Comparison of ENCODE assay signal across 8 mouse cellular contexts in genomic region chr3:123322147-123322546, GRCm38 (mm10). TPM values are rescaled to one million over a fixed set of nuclear protein-coding genes. Genes with fewer than 3 reads are reported as not detected.
DNase-seq lines count a peak whose midpoint lies in the region; ATAC-seq and TF ChIP-seq lines count a peak whose summit lies in the region.

No protein-coding gene starts in this region.

- H3K27ac ChIP-seq in limb, embryonic 14.5 days (replicated peaks; ENCODE audit: low read depth, low read length) = no peak overlapping the region

- peak; percentile 84 for DNase-seq in heart, adult 8-10 months (ENCODE audit: low spot score)
- no peak for DNase-seq in heart, postnatal 36 days
- DNase-seq in thymus, postnatal 0 days (ENCODE audit: low spot score) = peak; percentile 54
- DNase-seq in thymus, postnatal 25 days = no peak
- DNase-seq in limb, embryonic 14.5 days (ENCODE audit: low spot score) = peak; percentile 80
- DNase-seq in telencephalon, adult 2 months (ENCODE audit: low read depth, low spot score) = peak; percentile 26
- no peak for DNase-seq in layer of hippocampus, postnatal 36 days

- intact Hi-C loops in heart, postnatal 36 days (cut with DNase I) = loop anchor here (1.0 to 5.0 kb wide), 4 partner anchors 55 to 215 kb away; partner anchors contain the start of gene Sec24d

- ATAC-seq in erythroblast, adult 5-6 weeks (replicated peaks; ENCODE audit: low FRiP score, poor library complexity, severe bottlenecking) = peak; percentile 53; the same call in 1 of the 2 replicates
- ATAC-seq in limb, embryonic 14.5 days (ENCODE audit: low FRiP score, low read depth) = no peak

- H3K9me3 ChIP-seq in limb, embryonic 14.5 days (ENCODE audit: control insufficient read depth, low read length) = no peaks in the 10 kb centered on the region

- peaks cover 18% of the 10 kb centered on the region for H3K36me3 ChIP-seq in limb, embryonic 14.5 days (ENCODE audit: control insufficient read depth, insufficient read depth, low read length)

- no peak overlapping the region for H3K9ac ChIP-seq in limb, embryonic 14.5 days (ENCODE audit: low read depth, low read length, severe bottlenecking)

- H3K4me3 ChIP-seq in limb, embryonic 14.5 days (replicated peaks; ENCODE audit: low read length) = no peak overlapping the region

- no peak for TF ChIP-seq POLR2A in limb, embryonic 14.5 days (IDR thresholded peaks at IDR 0.05; ENCODE audit: borderline replicate concordance, extremely low read depth, insufficient read depth, insufficient read length)

- H3K4me2 ChIP-seq in limb, embryonic 14.5 days (replicated peaks; ENCODE audit: low read depth, low read length, severe bottlenecking) = no peak overlapping the region

- no peaks in the 10 kb centered on the region for H3K4me1 ChIP-seq in limb, embryonic 14.5 days (ENCODE audit: control insufficient read depth, insufficient read depth, low read length)

- WGBS in limb, embryonic 14.5 days = 16% methylated on average over 1 of the region's 1 CpGs

- H3K27me3 ChIP-seq in limb, embryonic 14.5 days (ENCODE audit: control insufficient read depth, insufficient read depth, low read length) = no peaks in the 10 kb centered on the region

RNA-seq across cellular contexts. Expression of gene Sec24d, which starts 54.9 kb away (rescaled TPM):
- 10 to 100 TPM; 31.1 to 37.7 (median 35.0) TPM for total RNA-seq in heart, adult 8-10 months (2022)
- total RNA-seq in heart, postnatal 36 days (2021) = 10 to 100 TPM; 31.5 to 40.4 TPM
- polyA plus RNA-seq in thymus, postnatal 0 days (2015; fragmentation: Nextera tagmentation; extraction: Ambion mirVana) = 24.4 and 25.6 TPM in 2 replicates
- 7.9 TPM in 2 replicates for total RNA-seq in erythroblast, adult 5-6 weeks (2015; ENCODE audit: low replicate concordance)
- total RNA-seq in erythroblast, adult 5-6 weeks (2017; ENCODE audit: low replicate concordance) = 2.6 and 8.2 TPM in 2 replicates
- 97.5 and 175 TPM in 2 replicates for polyA plus RNA-seq in limb, embryonic 14.5 days (2012; rRNA removed)
- polyA plus RNA-seq in limb, embryonic 14.5 days (2014; fragmentation: Nextera tagmentation; extraction: Ambion mirVana) = 110 TPM in 2 replicates
- 10 to 100 TPM; 20.2 to 28.3 TPM for total RNA-seq in layer of hippocampus, postnatal 36 days (2021)

Comparison
In these comparisons a context has a peak if more than half of its experiments do, and no peak if none do; other contexts are left out.
1. DNase-seq: peak in heart, adult 8-10 months (single experiment), thymus, postnatal 0 days (single experiment), limb, embryonic 14.5 days (single experiment) and telencephalon, adult 2 months (single experiment); none in heart, postnatal 36 days (0 of 2), thymus, postnatal 25 days (single experiment) and layer of hippocampus, postnatal 36 days (0 of 2).